Mouse (Mus musculus): ENCODE results near the gene Hoxc5. TPM values are rescaled to one million over a fixed set of nuclear protein-coding genes. Genes with fewer than 3 reads are reported as not detected.

Gene Hoxc5
- 0.88 TPM in 1 of 2 replicates, not detected in the other for total RNA-seq (2014; rRNA removed)
- polyA plus RNA-seq (2015; fragmentation: Nextera tagmentation; extraction: Ambion mirVana) = not detected in 2 replicates

- no peak for ATAC-seq (ENCODE audit: low FRiP score)
- H3K4me3 ChIP-seq (ENCODE audit: low read depth, low read length) = no peak within 1 kb of the TSS
- H3K27me3 ChIP-seq (ENCODE audit: insufficient read depth, low read length) = peaks cover 93% of the 10 kb centered on the region
- no peaks in the 10 kb centered on the region for H3K4me1 ChIP-seq (ENCODE audit: insufficient read depth, low read length)
- DNase-seq (ENCODE audit: low spot score) = no peak
- H3K9me3 ChIP-seq (ENCODE audit: low read length) = no peaks in the 10 kb centered on the region; the same call in 1 of the 2 replicates
- no peak within 1 kb of the TSS for H3K9ac ChIP-seq (replicated peaks; ENCODE audit: low read length, poor library complexity, severe bottlenecking)
- H3K4me2 ChIP-seq (ENCODE audit: low read depth, low read length, poor library complexity, severe bottlenecking) = no peak within 1 kb of the TSS
- TF ChIP-seq CTCF (IDR thresholded peaks at IDR 0.05) = no peak
- no peak within 1 kb of the TSS for H3K27ac ChIP-seq (ENCODE audit: low read depth, low read length)
- WGBS = 5% methylated on average over 12 of the region's 12 CpGs
- H3K36me3 ChIP-seq (ENCODE audit: insufficient read depth, low read length) = no peaks in the 10 kb centered on the region
Observed at GRCm38 (mm10) chr15:102967312-102967510, at the start of gene Hoxc5. Hoxc5 (plus strand) TSS chr15:102967443.

GRCm38 (mm10) chr15:102917972-102918572, 49.2 kb upstream of the Hoxc5 start:
- Histone ChIP-seq H3K27me3 (ENCODE audit: insufficient read depth, low read length) (peaks cover 93% of the 10 kb centered on the region), H3K4me2 (ENCODE audit: low read depth, low read length, poor library complexity, severe bottlenecking) (no peak overlapping the region), H3K36me3 (ENCODE audit: insufficient read depth, low read length) (no peaks in the 10 kb centered on the region), H3K4me1 (ENCODE audit: insufficient read depth, low read length) (no peaks in the 10 kb centered on the region), H3K9me3 (ENCODE audit: low read length) (no peaks in the 10 kb centered on the region), H3K4me3 (ENCODE audit: low read depth, low read length) (no peak overlapping the region), H3K27ac (ENCODE audit: low read depth, low read length) (no peak overlapping the region), H3K9ac (replicated peaks; ENCODE audit: low read length, poor library complexity, severe bottlenecking) (no peak overlapping the region)
- WGBS = 1% methylated on average over 20 of the region's 20 CpGs
- no peak for DNase-seq (ENCODE audit: low spot score)
- no peak for TF ChIP-seq CTCF (IDR thresholded peaks at IDR 0.05)
- no peak for ATAC-seq (ENCODE audit: low FRiP score)

DNA sequence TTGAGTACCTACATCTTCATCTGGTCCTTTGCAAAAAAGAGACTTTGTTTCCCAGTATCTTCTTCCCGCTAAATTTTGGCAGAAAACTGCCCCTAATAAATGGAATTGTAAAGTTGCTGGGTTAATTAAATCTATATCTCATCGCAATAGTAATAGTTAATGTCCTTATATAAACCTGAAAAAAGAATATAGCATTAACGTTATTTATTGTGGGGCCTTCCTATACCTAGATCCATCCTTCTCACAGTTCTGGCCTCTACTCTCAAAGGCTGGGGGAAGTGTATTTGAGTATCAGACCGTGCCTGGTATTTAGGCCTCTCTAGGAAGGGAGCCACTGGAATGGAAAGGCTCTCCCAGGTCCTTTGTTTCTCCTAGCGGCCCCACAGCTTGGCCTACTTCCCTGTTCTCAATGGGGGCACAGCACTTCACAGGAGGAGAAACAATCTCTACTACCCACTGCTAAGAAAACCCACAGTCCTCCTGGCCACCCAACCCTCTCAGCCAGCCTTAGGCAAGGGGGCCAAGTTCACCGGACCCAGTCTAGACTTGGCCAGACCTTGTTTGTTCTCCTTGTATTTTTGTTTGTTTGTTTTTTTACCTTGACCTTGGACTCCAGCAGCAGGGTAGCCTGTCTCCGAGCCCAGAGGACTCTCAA, 48.5 kb upstream of the Hoxc5 start:
- H3K4me2 ChIP-seq (ENCODE audit: low read depth, low read length, poor library complexity, severe bottlenecking) = no peak overlapping the region
- H3K27ac ChIP-seq (ENCODE audit: low read depth, low read length) = no peak overlapping the region
- no peaks in the 10 kb centered on the region for H3K9me3 ChIP-seq (ENCODE audit: low read length)
- DNase-seq (ENCODE audit: low spot score) (no peak), ATAC-seq (ENCODE audit: low FRiP score) (no peak)
- H3K27me3 ChIP-seq (ENCODE audit: insufficient read depth, low read length) = peaks cover 93% of the 10 kb centered on the region
- no peak for TF ChIP-seq CTCF (IDR thresholded peaks at IDR 0.05)
- WGBS = 3% methylated on average over 7 of the region's 7 CpGs
- no peak overlapping the region for H3K9ac ChIP-seq (replicated peaks; ENCODE audit: low read length, poor library complexity, severe bottlenecking)
- no peaks in the 10 kb centered on the region for H3K4me1 ChIP-seq (ENCODE audit: insufficient read depth, low read length)
- H3K36me3 ChIP-seq (ENCODE audit: insufficient read depth, low read length) = no peaks in the 10 kb centered on the region
- H3K4me3 ChIP-seq (ENCODE audit: low read depth, low read length) = no peak overlapping the region

DNA sequence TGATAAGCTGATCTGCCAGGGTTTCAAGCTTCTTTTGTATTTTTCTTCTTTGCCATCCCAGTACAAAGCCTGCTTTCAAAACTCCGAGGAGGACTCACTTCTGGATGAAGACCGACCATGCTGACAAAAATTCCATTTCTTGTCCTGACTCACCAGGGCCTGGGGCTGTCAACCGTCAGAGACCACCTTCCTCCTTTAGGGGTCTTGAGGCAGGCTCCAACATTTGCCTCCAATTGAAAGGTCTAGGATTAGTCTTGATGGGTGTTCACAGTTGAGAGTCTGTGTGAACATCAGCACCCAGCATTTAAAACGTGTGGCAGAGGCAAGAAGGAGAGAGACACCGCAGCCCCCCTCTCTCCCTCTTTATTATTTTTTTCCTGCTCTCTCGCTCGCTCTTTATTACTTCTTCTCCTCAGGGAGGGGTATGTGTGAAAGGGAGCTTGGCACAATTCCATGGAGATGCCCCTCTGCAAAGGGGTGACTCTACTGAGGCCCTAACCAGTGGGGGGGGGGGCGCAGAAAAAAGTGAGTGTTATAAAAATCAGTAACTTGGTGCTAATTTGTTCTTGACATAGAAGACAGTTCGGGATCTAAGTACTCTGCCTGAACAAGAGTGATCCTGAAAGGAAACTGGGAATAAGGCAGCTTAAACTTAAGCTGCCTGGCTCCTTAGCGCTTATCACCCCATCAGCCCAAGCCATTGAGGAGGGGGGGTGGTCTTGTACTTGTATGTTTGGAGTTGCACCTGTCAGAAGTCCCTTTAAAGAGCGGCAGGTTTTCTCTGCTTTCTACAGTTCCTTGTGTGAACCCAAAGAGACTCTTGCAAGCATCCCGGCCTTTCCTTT, 47.7 kb upstream of the Hoxc5 start:
- no peak overlapping the region for H3K4me3 ChIP-seq (ENCODE audit: low read depth, low read length)
- no peaks in the 10 kb centered on the region for H3K36me3 ChIP-seq (ENCODE audit: insufficient read depth, low read length)
- H3K4me1 ChIP-seq (ENCODE audit: insufficient read depth, low read length) = no peaks in the 10 kb centered on the region
- TF ChIP-seq CTCF (IDR thresholded peaks at IDR 0.05) = no peak
- H3K27me3 ChIP-seq (ENCODE audit: insufficient read depth, low read length) = peaks cover 93% of the 10 kb centered on the region
- no peak for ATAC-seq (ENCODE audit: low FRiP score)
- no peak overlapping the region for H3K4me2 ChIP-seq (ENCODE audit: low read depth, low read length, poor library complexity, severe bottlenecking)
- WGBS = 7% methylated on average over 12 of the region's 12 CpGs
- no peaks in the 10 kb centered on the region for H3K9me3 ChIP-seq (ENCODE audit: low read length)
- no peak overlapping the region for H3K9ac ChIP-seq (replicated peaks; ENCODE audit: low read length, poor library complexity, severe bottlenecking)
- no peak overlapping the region for H3K27ac ChIP-seq (ENCODE audit: low read depth, low read length)
- no peak for DNase-seq (ENCODE audit: low spot score)

DNA sequence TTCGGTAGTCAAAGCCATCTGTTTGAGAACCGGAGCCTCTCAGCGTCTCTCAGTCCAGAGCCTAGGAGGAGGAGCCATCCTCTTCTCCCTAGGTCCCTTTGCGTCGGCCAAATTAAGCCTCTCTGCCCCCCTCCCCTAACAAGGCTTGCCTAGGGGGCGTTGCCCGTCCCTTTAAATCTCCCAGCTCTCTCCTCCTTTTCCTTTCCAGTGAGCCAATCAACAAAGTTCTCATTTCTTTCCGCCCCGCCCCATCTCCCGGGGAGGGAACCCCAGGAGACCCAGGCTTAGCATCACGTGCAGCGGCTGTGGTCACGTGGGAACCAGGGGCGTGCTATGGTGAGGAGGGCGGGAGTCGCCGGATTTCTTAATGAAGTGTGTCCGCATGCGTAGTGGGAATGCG, 46.6 kb upstream of the Hoxc5 start:
- Histone ChIP-seq H3K9me3 (ENCODE audit: low read length) (no peaks in the 10 kb centered on the region), H3K9ac (replicated peaks; ENCODE audit: low read length, poor library complexity, severe bottlenecking) (no peak overlapping the region), H3K27me3 (ENCODE audit: insufficient read depth, low read length) (peaks cover 92% of the 10 kb centered on the region), H3K36me3 (ENCODE audit: insufficient read depth, low read length) (no peaks in the 10 kb centered on the region), H3K27ac (ENCODE audit: low read depth, low read length) (no peak overlapping the region), H3K4me3 (ENCODE audit: low read depth, low read length) (no peak overlapping the region), H3K4me2 (ENCODE audit: low read depth, low read length, poor library complexity, severe bottlenecking) (peak overlapping the region; percentile 22; the same call in 1 of the 2 replicates), H3K4me1 (ENCODE audit: insufficient read depth, low read length) (no peaks in the 10 kb centered on the region)
- no peak for TF ChIP-seq CTCF (IDR thresholded peaks at IDR 0.05)
- 0% methylated on average over 16 of the region's 20 CpGs for WGBS
- DNase-seq (ENCODE audit: low spot score) = no peak
- no peak for ATAC-seq (ENCODE audit: low FRiP score)
